Mouse (Mus musculus) adrenal gland, adult 10 weeks (tissue): ENCODE results near the gene Chrdl2. TPM values are rescaled to one million over a fixed set of nuclear protein-coding genes. Genes with fewer than 3 reads are reported as not detected.

ENCODE experiments used
- polyA plus RNA-seq: library from polyadenylated mRNA; stranded (reverse); fragments of 350-450 nt; fragmentation: Illumina TruSeq; extraction: RNeasy Lipid Tissue Mini Kit (QIAGEN cat#74804); gene quantifications from one replicate; pipeline ENCODE4 v1.2.3, GENCODE M21; 2014; ENCODE audit warnings: low read depth, low replicate concordance

Chrdl2 gene
- polyA plus RNA-seq = not detected

GRCm38 (mm10) chr7:100005790-100006189, at the start of gene Chrdl2:
TSS of gene Chrdl2 (plus strand) at chr7:100006172.

GRCm38 (mm10) chr7:99980132-99980591, 25.8 kb upstream of the Chrdl2 start, which contains the start of gene Rnf169:
TSS of gene Rnf169 (minus strand) at chr7:99980448.

Other genes with a start within 250 kb of the Chrdl2 start
- gene Olfr521, start 242.7 kb upstream of the Chrdl2 start, polyA plus RNA-seq = not detected
- gene Neu3, start 177.8 kb upstream of the Chrdl2 start, polyA plus RNA-seq = 3.4 TPM
- 0.29 TPM for gene Xrra1, start 147.1 kb upstream of the Chrdl2 start, polyA plus RNA-seq
- 329 TPM for gene Spcs2, start 142.7 kb upstream of the Chrdl2 start, polyA plus RNA-seq
- 11.3 TPM for gene Rnf169, start 25.7 kb upstream of the Chrdl2 start, polyA plus RNA-seq
- gene Pold3, start 115.4 kb downstream of the Chrdl2 start, polyA plus RNA-seq = 20.1 TPM
- gene Lipt2, start 153.1 kb downstream of the Chrdl2 start, polyA plus RNA-seq = 8.6 TPM
- 2.2 TPM for gene Kcne3, start 170.3 kb downstream of the Chrdl2 start, polyA plus RNA-seq
- 13.2 TPM for gene Pgm2l1, start 221.2 kb downstream of the Chrdl2 start, polyA plus RNA-seq